Mouse (Mus musculus): Measurements from ENCODE around the gene Alx3.

- TF ChIP-seq GATA1 (IDR thresholded peaks at IDR 0.05; ENCODE audit: borderline replicate concordance, low read length), result no peak
- no peak for TF ChIP-seq FLI1 (IDR thresholded peaks at IDR 0.05; ENCODE audit: low read length)
Measured at GRCm38 (mm10) chr3:107624424-107624823, 29.6 kb downstream of the Alx3 start.
